Mouse (Mus musculus): Measurements from ENCODE around the gene Cacna2d1.

The Cacna2d1 gene

GRCm38 (mm10) chr5:15934376-15935233 is at the start of gene Cacna2d1:
Gene Cacna2d1, plus strand, starts transcription at chr5:15934691.
- DNase-seq (ENCODE audit: low spot score): no peak

GRCm38 (mm10) chr5:15895098-15895497 is 39.4 kb upstream of the Cacna2d1 start:
- no peak for DNase-seq (ENCODE audit: low spot score)

- no peak for DNase-seq (ENCODE audit: low spot score)
Measured at GRCm38 (mm10) chr5:15896706-15897105, 37.8 kb upstream of the Cacna2d1 start.

GRCm38 (mm10) chr5:15906446-15906845 is 28.0 kb upstream of the Cacna2d1 start:
- DNase-seq (ENCODE audit: low spot score): no peak

- no peak for DNase-seq (ENCODE audit: low spot score)
Measured at GRCm38 (mm10) chr5:15914931-15915330, 19.6 kb upstream of the Cacna2d1 start.

GRCm38 (mm10) chr5:15928506-15928905 is 6.0 kb upstream of the Cacna2d1 start:
- no peak for DNase-seq (ENCODE audit: low spot score)

GRCm38 (mm10) chr5:15933017-15933416 is 1.5 kb upstream of the Cacna2d1 start:
- DNase-seq (ENCODE audit: low spot score): no peak

GRCm38 (mm10) chr5:15933581-15934375 is 713 bp upstream of the Cacna2d1 start:
- DNase-seq (ENCODE audit: low spot score): no peak

GRCm38 (mm10) chr5:15935234-15935728 is 790 bp downstream of the Cacna2d1 start:
- DNase-seq (ENCODE audit: low spot score): no peak

GRCm38 (mm10) chr5:15935831-15936710 is 1.6 kb downstream of the Cacna2d1 start:
- no peak for DNase-seq (ENCODE audit: low spot score)

GRCm38 (mm10) chr5:15941191-15941725 is 6.8 kb downstream of the Cacna2d1 start:
- no peak for DNase-seq (ENCODE audit: low spot score)

- DNase-seq (ENCODE audit: low spot score): no peak
Measured at GRCm38 (mm10) chr5:15942051-15942450, 7.6 kb downstream of the Cacna2d1 start.

GRCm38 (mm10) chr5:15948290-15949037 is 14.0 kb downstream of the Cacna2d1 start:
- no peak for DNase-seq (ENCODE audit: low spot score)

- DNase-seq (ENCODE audit: low spot score): no peak
Measured at GRCm38 (mm10) chr5:15959760-15960159, 25.3 kb downstream of the Cacna2d1 start.

GRCm38 (mm10) chr5:15961866-15962265 is 27.4 kb downstream of the Cacna2d1 start:
- no peak for DNase-seq (ENCODE audit: low spot score)

- no peak for DNase-seq (ENCODE audit: low spot score)
Measured at GRCm38 (mm10) chr5:15966888-15967287, 32.4 kb downstream of the Cacna2d1 start.

- DNase-seq (ENCODE audit: low spot score): no peak
Measured at GRCm38 (mm10) chr5:15971821-15972220, 37.3 kb downstream of the Cacna2d1 start.

- no peak for DNase-seq (ENCODE audit: low spot score)
Measured at GRCm38 (mm10) chr5:15972351-15972750, 37.9 kb downstream of the Cacna2d1 start.

GRCm38 (mm10) chr5:15974652-15975051 is 40.2 kb downstream of the Cacna2d1 start:
- DNase-seq (ENCODE audit: low spot score): no peak

GRCm38 (mm10) chr5:15979225-15979624 is 44.7 kb downstream of the Cacna2d1 start:
- no peak for DNase-seq (ENCODE audit: low spot score)

GRCm38 (mm10) chr5:15982573-15982972 is 48.1 kb downstream of the Cacna2d1 start:
- no peak for DNase-seq (ENCODE audit: low spot score)
